Mouse (Mus musculus): ENCODE results near the gene Lsamp. TPM values are rescaled to one million over a fixed set of nuclear protein-coding genes. Genes with fewer than 3 reads are reported as not detected.

The Lsamp gene
- polyA plus RNA-seq, 1 experiment from 2014 or later = 6.7 TPM

- Histone ChIP-seq H3K36me3 (no peaks in the 10 kb centered on the region), H3K27me3 (no peaks in the 10 kb centered on the region), H3K4me2 (no peak overlapping the region), H3K9me3 (no peaks in the 10 kb centered on the region), H3K9ac (replicated peaks) (no peak overlapping the region), H3K4me3 (replicated peaks) (no peak overlapping the region), H3K4me1 (replicated peaks) (no peaks in the 10 kb centered on the region), H3K27ac (no peak overlapping the region)
- WGBS = 76% methylated on average over 2 of the region's 2 CpGs
- ATAC-seq (ENCODE audit: insufficient number of reproducible peaks, insufficient read depth, low FRiP score, low TSS enrichment, low read depth) = no peak
Observed at GRCm38 (mm10) chr16:40060491-40060890, 76.3 kb downstream of the Lsamp start.

- Histone ChIP-seq H3K27ac (no peak overlapping the region), H3K36me3 (no peaks in the 10 kb centered on the region), H3K4me2 (no peak overlapping the region), H3K27me3 (no peaks in the 10 kb centered on the region), H3K9me3 (no peaks in the 10 kb centered on the region), H3K9ac (replicated peaks) (no peak overlapping the region), H3K4me3 (replicated peaks) (no peak overlapping the region), H3K4me1 (replicated peaks) (no peaks in the 10 kb centered on the region)
- 77% methylated on average over 2 of the region's 2 CpGs for WGBS
- no peak for ATAC-seq (ENCODE audit: insufficient number of reproducible peaks, insufficient read depth, low FRiP score, low TSS enrichment, low read depth)
Observed at GRCm38 (mm10) chr16:40075556-40075955, 91.4 kb downstream of the Lsamp start.

- Histone ChIP-seq H3K27ac (no peak overlapping the region), H3K27me3 (no peaks in the 10 kb centered on the region), H3K4me3 (replicated peaks) (no peak overlapping the region), H3K4me2 (no peak overlapping the region), H3K36me3 (no peaks in the 10 kb centered on the region), H3K4me1 (replicated peaks) (no peaks in the 10 kb centered on the region), H3K9ac (replicated peaks) (no peak overlapping the region), H3K9me3 (no peaks in the 10 kb centered on the region)
- ATAC-seq (ENCODE audit: insufficient number of reproducible peaks, insufficient read depth, low FRiP score, low TSS enrichment, low read depth) = no peak
- WGBS = 82% methylated on average over 3 of the region's 3 CpGs
Observed at GRCm38 (mm10) chr16:40080224-40080623, 96.1 kb downstream of the Lsamp start.

GRCm38 (mm10) chr16:40104329-40104728 is 120.2 kb downstream of the Lsamp start:
- no peaks in the 10 kb centered on the region for H3K27me3 ChIP-seq
- no peak overlapping the region for H3K9ac ChIP-seq (replicated peaks)
- ATAC-seq (ENCODE audit: insufficient number of reproducible peaks, insufficient read depth, low FRiP score, low TSS enrichment, low read depth) = no peak

GRCm38 (mm10) chr16:40182918-40183317 is 198.8 kb downstream of the Lsamp start:
- H3K9ac ChIP-seq (replicated peaks) = no peak overlapping the region
- no peaks in the 10 kb centered on the region for H3K27me3 ChIP-seq
- no peaks in the 10 kb centered on the region for H3K4me1 ChIP-seq (replicated peaks)
- 82% methylated on average over 1 of the region's 1 CpGs for WGBS
- H3K27ac ChIP-seq = no peak overlapping the region
- H3K4me2 ChIP-seq = no peak overlapping the region
- H3K4me3 ChIP-seq (replicated peaks) = no peak overlapping the region
- H3K9me3 ChIP-seq = no peaks in the 10 kb centered on the region
- no peaks in the 10 kb centered on the region for H3K36me3 ChIP-seq
- ATAC-seq (ENCODE audit: insufficient number of reproducible peaks, insufficient read depth, low FRiP score, low TSS enrichment, low read depth) = no peak

More at GRCm38 (mm10) chr16:40104329-40104728, 120.2 kb downstream of the Lsamp start:
- 57% methylated on average over 4 of the region's 4 CpGs for WGBS
- H3K9me3 ChIP-seq = no peaks in the 10 kb centered on the region
- H3K4me1 ChIP-seq (replicated peaks) = no peaks in the 10 kb centered on the region
- no peak overlapping the region for H3K4me2 ChIP-seq
- H3K27ac ChIP-seq = no peak overlapping the region
- no peaks in the 10 kb centered on the region for H3K36me3 ChIP-seq
- no peak overlapping the region for H3K4me3 ChIP-seq (replicated peaks)

- Histone ChIP-seq H3K4me2 (no peak overlapping the region), H3K27ac (no peak overlapping the region), H3K9ac (replicated peaks) (no peak overlapping the region), H3K4me1 (replicated peaks) (no peaks in the 10 kb centered on the region), H3K36me3 (no peaks in the 10 kb centered on the region), H3K9me3 (no peaks in the 10 kb centered on the region), H3K4me3 (replicated peaks) (no peak overlapping the region), H3K27me3 (no peaks in the 10 kb centered on the region)
- no peak for ATAC-seq (ENCODE audit: insufficient number of reproducible peaks, insufficient read depth, low FRiP score, low TSS enrichment, low read depth)
- 74% methylated on average over 4 of the region's 4 CpGs for WGBS
Observed at GRCm38 (mm10) chr16:40187987-40188590, 203.9 kb downstream of the Lsamp start.

- no peak overlapping the region for H3K4me3 ChIP-seq (replicated peaks)
- H3K27ac ChIP-seq = no peak overlapping the region
- no peaks in the 10 kb centered on the region for H3K9me3 ChIP-seq
- no peaks in the 10 kb centered on the region for H3K36me3 ChIP-seq
- no peaks in the 10 kb centered on the region for H3K27me3 ChIP-seq
- WGBS = 59% methylated on average over 3 of the region's 3 CpGs
- no peak overlapping the region for H3K4me2 ChIP-seq
- no peaks in the 10 kb centered on the region for H3K4me1 ChIP-seq (replicated peaks)
- ATAC-seq (ENCODE audit: insufficient number of reproducible peaks, insufficient read depth, low FRiP score, low TSS enrichment, low read depth) = no peak
- no peak overlapping the region for H3K9ac ChIP-seq (replicated peaks)
Observed at GRCm38 (mm10) chr16:40194401-40194800, 210.2 kb downstream of the Lsamp start.

DNA sequence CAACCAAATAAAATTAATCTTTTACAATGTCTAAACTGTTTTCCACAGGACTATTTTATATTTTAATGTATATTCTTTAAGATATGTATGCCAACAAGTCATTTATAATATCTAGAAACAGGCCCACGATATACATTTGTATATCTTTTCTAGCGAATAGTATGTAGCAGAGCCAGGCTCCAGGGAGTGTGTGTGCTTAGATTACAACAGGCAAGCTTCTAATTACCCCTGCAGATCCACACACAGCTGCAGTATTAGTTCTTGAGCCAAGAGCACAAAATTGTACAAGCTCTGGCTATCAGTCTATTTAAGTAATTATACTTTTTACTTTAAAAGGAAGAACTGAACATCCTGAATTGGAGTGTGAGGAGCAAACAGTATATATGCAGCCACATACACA is 210.7 kb downstream of the Lsamp start:
- Histone ChIP-seq H3K27me3 (no peaks in the 10 kb centered on the region), H3K9ac (replicated peaks) (no peak overlapping the region), H3K36me3 (no peaks in the 10 kb centered on the region), H3K4me2 (no peak overlapping the region), H3K9me3 (no peaks in the 10 kb centered on the region), H3K27ac (no peak overlapping the region), H3K4me1 (replicated peaks) (no peaks in the 10 kb centered on the region), H3K4me3 (replicated peaks) (no peak overlapping the region)
- ATAC-seq (ENCODE audit: insufficient number of reproducible peaks, insufficient read depth, low FRiP score, low TSS enrichment, low read depth) = no peak
- 87% methylated on average over 2 of the region's 2 CpGs for WGBS

GRCm38 (mm10) chr16:40228627-40229026 is 244.5 kb downstream of the Lsamp start:
- WGBS = 51% methylated on average over 5 of the region's 5 CpGs
- no peak for ATAC-seq (ENCODE audit: insufficient number of reproducible peaks, insufficient read depth, low FRiP score, low TSS enrichment, low read depth)

DNA sequence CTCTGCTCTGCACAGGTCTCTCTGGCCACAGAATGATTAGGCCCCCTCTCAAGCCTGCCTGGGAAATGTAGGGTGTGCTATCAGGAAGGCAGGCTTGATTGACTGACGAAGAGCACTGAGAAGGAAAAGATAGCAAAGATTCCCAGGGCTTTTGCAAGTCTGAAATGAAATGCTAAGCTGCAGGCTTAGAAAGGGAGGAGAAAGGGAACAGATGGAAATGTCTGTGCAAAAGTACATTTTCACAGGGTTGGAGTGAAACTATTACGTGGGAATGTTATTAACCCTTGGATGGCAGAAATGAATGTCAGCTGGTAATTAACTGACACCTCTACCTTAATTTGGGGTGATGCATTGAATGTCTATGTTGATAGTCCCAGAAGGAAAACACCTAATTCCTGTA is 248.9 kb downstream of the Lsamp start:
- Histone ChIP-seq H3K9me3 (no peaks in the 10 kb centered on the region), H3K4me1 (replicated peaks) (no peaks in the 10 kb centered on the region), H3K4me3 (replicated peaks) (no peak overlapping the region), H3K9ac (replicated peaks) (no peak overlapping the region), H3K4me2 (no peak overlapping the region), H3K27me3 (no peaks in the 10 kb centered on the region), H3K27ac (no peak overlapping the region), H3K36me3 (no peaks in the 10 kb centered on the region)
- ATAC-seq (ENCODE audit: insufficient number of reproducible peaks, insufficient read depth, low FRiP score, low TSS enrichment, low read depth) = no peak
- WGBS = 82% methylated on average over 2 of the region's 2 CpGs

More at GRCm38 (mm10) chr16:40228627-40229026, 244.5 kb downstream of the Lsamp start:
- H3K27me3 ChIP-seq = no peaks in the 10 kb centered on the region
- H3K9ac ChIP-seq (replicated peaks) = no peak overlapping the region
- H3K27ac ChIP-seq = no peak overlapping the region
- H3K4me1 ChIP-seq (replicated peaks) = no peaks in the 10 kb centered on the region
- no peaks in the 10 kb centered on the region for H3K36me3 ChIP-seq
- H3K4me3 ChIP-seq (replicated peaks) = no peak overlapping the region
- H3K4me2 ChIP-seq = no peak overlapping the region
- H3K9me3 ChIP-seq = no peaks in the 10 kb centered on the region

DNA sequence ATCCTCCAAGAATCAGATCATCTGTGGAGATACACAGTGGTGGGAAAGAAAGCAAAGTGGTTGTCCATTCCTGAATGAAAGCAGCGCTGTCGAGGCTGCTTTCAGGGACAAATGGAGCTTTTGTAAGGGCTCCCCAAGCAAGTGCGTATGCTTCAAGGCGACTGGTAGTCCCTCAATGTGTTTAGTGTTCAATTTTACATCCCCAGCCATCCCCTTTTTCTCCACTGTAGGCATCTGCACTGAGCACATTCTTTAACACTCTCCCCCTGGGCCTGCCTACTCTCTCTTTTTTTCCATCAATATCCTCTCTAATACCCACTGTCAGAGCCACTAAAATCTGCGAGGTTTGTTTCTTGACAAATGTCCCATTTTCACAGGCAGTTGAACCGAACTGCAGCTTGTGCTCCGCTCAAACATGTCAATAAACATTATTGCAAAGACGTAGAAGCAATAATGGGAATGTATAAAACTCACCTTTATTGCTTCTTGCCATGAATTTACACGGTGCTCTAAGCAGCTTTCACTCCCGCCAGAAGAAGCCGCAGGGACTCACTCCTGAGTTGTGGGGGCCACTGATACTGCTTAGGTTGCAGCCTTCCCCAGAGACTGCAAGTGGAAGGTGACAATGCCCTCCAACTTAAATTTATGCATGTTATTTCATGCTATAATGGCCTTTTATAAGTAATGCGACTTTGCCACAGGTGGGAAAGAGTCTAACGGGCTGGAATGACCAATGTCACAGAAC is 250.2 kb downstream of the Lsamp start:
- Histone ChIP-seq H3K4me2 (no peak overlapping the region), H3K9ac (replicated peaks) (no peak overlapping the region), H3K4me1 (replicated peaks) (no peaks in the 10 kb centered on the region), H3K36me3 (no peaks in the 10 kb centered on the region), H3K27ac (no peak overlapping the region), H3K9me3 (no peaks in the 10 kb centered on the region), H3K27me3 (no peaks in the 10 kb centered on the region), H3K4me3 (replicated peaks) (no peak overlapping the region)
- no peak; the same call in 1 of the 2 replicates for ATAC-seq (ENCODE audit: insufficient number of reproducible peaks, insufficient read depth, low FRiP score, low TSS enrichment, low read depth)
- 65% methylated on average over 13 of the region's 13 CpGs for WGBS

DNA sequence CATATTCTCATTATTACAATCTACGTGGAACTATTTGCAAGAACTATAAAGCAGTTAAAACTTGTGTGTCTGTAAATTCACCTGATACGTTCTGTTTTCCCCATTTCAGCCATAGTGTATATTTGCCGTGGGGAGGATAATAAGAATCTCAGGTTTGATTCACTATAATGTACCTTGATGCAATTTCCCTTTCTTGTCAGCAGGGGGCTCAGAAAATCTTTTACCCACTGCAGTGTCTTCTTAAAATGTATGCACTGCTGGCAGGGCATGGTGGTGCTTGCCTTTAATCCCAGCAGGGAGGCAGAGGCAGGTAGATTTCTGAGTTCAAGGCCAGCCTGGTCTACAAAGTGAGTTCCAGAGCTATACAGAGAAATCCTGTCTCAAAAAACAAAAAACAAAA is 287.7 kb downstream of the Lsamp start:
- Histone ChIP-seq H3K27ac (no peak overlapping the region), H3K9me3 (no peaks in the 10 kb centered on the region), H3K9ac (replicated peaks) (no peak overlapping the region), H3K4me1 (replicated peaks) (no peaks in the 10 kb centered on the region), H3K27me3 (no peaks in the 10 kb centered on the region), H3K4me2 (no peak overlapping the region), H3K4me3 (replicated peaks) (no peak overlapping the region), H3K36me3 (no peaks in the 10 kb centered on the region)
- ATAC-seq (ENCODE audit: insufficient number of reproducible peaks, insufficient read depth, low FRiP score, low TSS enrichment, low read depth) = no peak
- WGBS = 79% methylated on average over 3 of the region's 3 CpGs

Data from limb, embryonic 12.5 days (tissue).